Mouse (Mus musculus): ENCODE measurements around the gene Lipm.

DNA sequence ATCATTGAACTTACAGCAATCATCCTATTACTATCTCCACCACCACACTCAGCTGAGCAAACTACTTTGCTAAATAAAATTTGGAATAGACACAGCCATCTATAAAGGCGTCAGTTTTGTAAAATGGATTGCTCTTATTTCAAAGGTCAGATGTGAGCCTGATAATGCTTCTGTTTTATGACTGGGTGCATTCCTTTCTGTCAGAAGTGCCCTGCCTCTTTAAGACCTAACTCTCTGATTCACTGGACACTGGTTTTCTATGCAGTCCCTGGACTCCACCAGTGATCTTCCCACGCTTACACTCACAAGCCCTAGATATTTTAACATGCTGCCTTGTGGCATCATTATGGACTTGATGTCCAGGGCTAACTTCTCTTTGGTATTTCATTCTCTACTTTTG, 22.6 kb upstream of the Lipm start:
- TF ChIP-seq CHD2 (IDR thresholded peaks at IDR 0.05; ENCODE audit: low read depth, low read length), result no peak
- TF ChIP-seq HCFC1 (IDR thresholded peaks at IDR 0.05; ENCODE audit: borderline replicate concordance, insufficient read depth, low read length), result no peak
- TF ChIP-seq ZNF384 (IDR thresholded peaks at IDR 0.05; ENCODE audit: low read depth, low read length), result no peak
- no peak for TF ChIP-seq ZC3H11A (IDR thresholded peaks at IDR 0.05; ENCODE audit: borderline replicate concordance, low read depth, low read length)

Measured in ES-E14 (cell line).